Mouse (Mus musculus) liver, postnatal 0 days (tissue): ENCODE measurements around the gene Nsmce4a. TPM values are rescaled to one million over a fixed set of nuclear protein-coding genes. Genes with fewer than 3 reads are reported as not detected.

Source experiments
- ATAC-seq: fragments of 200-750 bp; cut with Nextera tagmentation; 2 replicates; pipeline ENCODE4 v1.8.0; 2017; ENCODE audit warnings: mild to moderate bottlenecking, moderate library complexity
- DNase-seq: peaks from one replicate; pipeline ENCODE4 v3.0.0-alpha.2; 2016
- H3K27ac ChIP-seq: fragments of 300-500 bp; sonication (generic); 2 replicates; pipeline ENCODE4 v1.5.1; 2014; ENCODE audit warnings: antibody characterized with exemption, moderate library complexity, mild to moderate bottlenecking, low read depth
- H3K27me3 ChIP-seq: fragments of 300-500 bp; sonication (generic); 2 replicates; pipeline ENCODE4 v1.6.1; 2014; ENCODE audit warnings: low read length, control low read depth, mixed read lengths; ENCODE audit not compliant: insufficient read depth
- H3K36me3 ChIP-seq: fragments of 300-500 bp; sonication (generic); replicated peaks from 2 replicates; pipeline ENCODE4 v1.6.1; 2014; ENCODE audit warnings: mild to moderate bottlenecking, control low read depth, low read length, moderate library complexity, mixed read lengths; ENCODE audit not compliant: insufficient read depth
- H3K4me1 ChIP-seq: fragments of 300-500 bp; sonication (generic); 2 replicates; pipeline ENCODE4 v1.6.1; 2014; ENCODE audit warnings: antibody characterized with exemption, mild to moderate bottlenecking, control low read depth; ENCODE audit not compliant: insufficient read depth
- H3K4me2 ChIP-seq: fragments of 300-500 bp; sonication (generic); 2 replicates; pipeline ENCODE4 v1.6.1; 2014; ENCODE audit warnings: low read depth, mild to moderate bottlenecking, low read length, moderate library complexity, mixed read lengths
- H3K4me3 ChIP-seq: fragments of 300-500 bp; sonication (generic); 2 replicates; pipeline ENCODE4 v1.5.1; 2014; ENCODE audit warnings: low read depth, low read length
- H3K9ac ChIP-seq: fragments of 300-500 bp; sonication (generic); replicated peaks from 2 replicates; pipeline ENCODE4 v1.6.1; 2014; ENCODE audit warnings: mild to moderate bottlenecking, moderate library complexity
- H3K9me3 ChIP-seq: fragments of 300-500 bp; sonication (generic); 2 replicates; pipeline ENCODE4 v1.6.1; 2016; ENCODE audit warnings: mild to moderate bottlenecking, control low read depth, low read length, mixed read lengths
- CTCF ChIP-seq: sonication (generic); IDR thresholded peaks from 2 replicates; pipeline ENCODE4 v1.5.1; 2016; ENCODE audit warnings: antibody characterized with exemption, low read depth
- EP300 ChIP-seq: IDR thresholded peaks from 2 replicates; pipeline ENCODE4 v1.6.1; 2016; ENCODE audit warnings: antibody characterized with exemption, low read depth, mild to moderate bottlenecking
- WGBS: fragments of 180-500 bp; shearing (Covaris S2); extraction: QIAGEN DNeasy Blood & Tissue Kit; methylation state at CpG from one replicate; pipeline ENCODE4 v1.1.7; 2014; ENCODE audit not compliant: insufficient replicate concordance; 5-methylcytosine and 5-hydroxymethylcytosine counted together
- polyA plus RNA-seq: library from polyadenylated mRNA; unstranded; fragments of >200 nt; fragmentation: Nextera tagmentation; extraction: Ambion mirVana; gene quantifications from 2 replicates; pipeline ENCODE4 v1.2.1, GENCODE M21; 2015

Gene Nsmce4a
- polyA plus RNA-seq, 1 experiment from 2014 or later: 67.8 TPM

GRCm38 (mm10) chr7:130560933-130561332, 12.0 kb downstream of the Nsmce4a start:
- no peak for ATAC-seq
- H3K9ac ChIP-seq: no peak overlapping the region

DNA sequence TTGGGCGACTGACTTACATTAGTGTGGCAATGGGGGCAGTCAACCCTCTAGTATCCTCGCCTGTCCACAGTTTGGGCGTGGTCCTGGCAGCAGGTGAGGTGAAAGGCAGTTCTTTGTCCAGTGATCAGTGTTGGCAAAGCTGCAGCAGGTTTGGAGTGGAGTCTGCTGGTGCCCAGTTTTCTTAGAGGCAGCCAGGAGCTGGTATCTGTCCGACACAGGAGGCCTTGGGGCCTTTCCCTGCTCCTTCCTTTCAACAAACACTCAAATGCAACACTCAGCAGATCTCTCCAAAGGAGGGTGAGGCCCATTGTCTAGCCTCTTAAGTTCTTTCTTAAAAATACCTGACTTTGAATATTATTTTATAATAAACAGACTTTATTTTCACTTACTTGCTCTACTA, 14.3 kb downstream of the Nsmce4a start:
- TF ChIP-seq CTCF (no peak), EP300 (no peak)
- Histone ChIP-seq H3K4me1 (no peaks in the 10 kb centered on the region), H3K36me3 (no peaks in the 10 kb centered on the region), H3K27me3 (no peaks in the 10 kb centered on the region), H3K4me3 (no peak overlapping the region), H3K9ac (no peak overlapping the region), H3K9me3 (no peaks in the 10 kb centered on the region), H3K4me2 (no peak overlapping the region), H3K27ac (no peak overlapping the region)
- no peak for DNase-seq
- 69% methylated on average over 4 of the region's 4 CpGs for WGBS
- no peak for ATAC-seq

More at GRCm38 (mm10) chr7:130560933-130561332, 12.0 kb downstream of the Nsmce4a start:
- Histone ChIP-seq H3K4me3 (no peak overlapping the region), H3K4me2 (no peak overlapping the region), H3K27ac (no peak overlapping the region), H3K27me3 (no peaks in the 10 kb centered on the region), H3K9me3 (no peaks in the 10 kb centered on the region), H3K36me3 (no peaks in the 10 kb centered on the region), H3K4me1 (no peaks in the 10 kb centered on the region)
- TF ChIP-seq CTCF: no peak
- no peak for TF ChIP-seq EP300
- no peak for DNase-seq
- 20% methylated on average over 1 of the region's 1 CpGs for WGBS

GRCm38 (mm10) chr7:130555597-130555996, 17.3 kb downstream of the Nsmce4a start:
- TF ChIP-seq CTCF (no peak), EP300 (no peak)
- Histone ChIP-seq H3K27me3 (no peaks in the 10 kb centered on the region), H3K9ac (no peak overlapping the region), H3K36me3 (no peaks in the 10 kb centered on the region), H3K27ac (no peak overlapping the region), H3K4me2 (no peak overlapping the region), H3K9me3 (no peaks in the 10 kb centered on the region), H3K4me1 (no peaks in the 10 kb centered on the region), H3K4me3 (no peak overlapping the region)
- WGBS: 85% methylated on average over 5 of the region's 5 CpGs
- ATAC-seq (no peak), DNase-seq (no peak)

- no peak overlapping the region for H3K27ac ChIP-seq
- DNase-seq (no peak), ATAC-seq (no peak)
- no peaks in the 10 kb centered on the region for H3K36me3 ChIP-seq
- H3K27me3 ChIP-seq: no peaks in the 10 kb centered on the region
- no peaks in the 10 kb centered on the region for H3K4me1 ChIP-seq
- TF ChIP-seq EP300 (no peak), CTCF (no peak)
- H3K9ac ChIP-seq: no peak overlapping the region
- no peaks in the 10 kb centered on the region for H3K9me3 ChIP-seq
- 68% methylated on average over 4 of the region's 4 CpGs for WGBS
- no peak overlapping the region for H3K4me2 ChIP-seq
- H3K4me3 ChIP-seq: no peak overlapping the region
Measured at GRCm38 (mm10) chr7:130553321-130553720, 19.6 kb downstream of the Nsmce4a start.

DNA sequence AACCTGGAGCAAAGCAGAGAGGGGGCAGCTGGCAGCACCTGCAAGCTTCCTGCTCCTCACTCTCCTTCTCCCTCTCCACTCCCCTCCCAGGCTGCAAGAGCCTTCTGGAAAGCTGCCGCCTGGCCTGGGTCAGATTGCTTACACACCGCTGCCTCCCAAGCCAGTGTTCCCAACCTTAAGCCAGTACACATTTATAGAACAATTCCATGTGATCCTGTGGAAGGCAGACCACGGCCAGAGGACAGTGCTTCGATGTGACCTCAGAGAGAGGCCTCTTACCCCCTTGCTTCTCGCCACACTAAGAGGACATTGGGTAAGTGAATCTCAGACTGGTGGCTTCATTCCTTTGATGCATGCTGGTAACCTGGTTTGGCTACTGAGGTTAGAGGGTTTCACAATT, 20.1 kb downstream of the Nsmce4a start:
- 77% methylated on average over 5 of the region's 5 CpGs for WGBS
- no peak for ATAC-seq

GRCm38 (mm10) chr7:130547635-130548175, 25.2 kb downstream of the Nsmce4a start:
- H3K27ac ChIP-seq: peak overlapping the region; percentile 97; the same call in 1 of the 2 replicates
- H3K27me3 ChIP-seq: no peaks in the 10 kb centered on the region
- ATAC-seq (no peak), DNase-seq (no peak)
- 0 out of 2 replicates have a peak overlapping the region, but pooled peaks have one; percentile 16 for H3K9ac ChIP-seq
- peaks cover 22% of the 10 kb centered on the region for H3K36me3 ChIP-seq
- WGBS: 68% methylated on average over 12 of the region's 12 CpGs
- peak overlapping the region; percentile 81 for H3K4me3 ChIP-seq
- H3K4me1 ChIP-seq: peaks cover 16% of the 10 kb centered on the region
- no peak for TF ChIP-seq EP300
- no peak for TF ChIP-seq CTCF
- H3K9me3 ChIP-seq: no peaks in the 10 kb centered on the region
- H3K4me2 ChIP-seq: peak overlapping the region; percentile 42

More for the DNA sequence above, 20.1 kb downstream of the Nsmce4a start:
- Histone ChIP-seq H3K4me1 (peaks cover 1% of the 10 kb centered on the region; the same call in 1 of the 2 replicates), H3K4me2 (no peak overlapping the region), H3K9ac (no peak overlapping the region), H3K27ac (no peak overlapping the region), H3K9me3 (no peaks in the 10 kb centered on the region), H3K4me3 (no peak overlapping the region), H3K36me3 (no peaks in the 10 kb centered on the region), H3K27me3 (no peaks in the 10 kb centered on the region)
- DNase-seq: no peak
- TF ChIP-seq EP300 (no peak), CTCF (no peak)
